Mouse (Mus musculus): ENCODE data around the gene Rab3d. TPM values are rescaled to one million over a fixed set of nuclear protein-coding genes. Genes with fewer than 3 reads are reported as not detected.

Gene Rab3d
- polyA plus RNA-seq, 1 experiment from 2014 or later, result 15.2 TPM

DNA sequence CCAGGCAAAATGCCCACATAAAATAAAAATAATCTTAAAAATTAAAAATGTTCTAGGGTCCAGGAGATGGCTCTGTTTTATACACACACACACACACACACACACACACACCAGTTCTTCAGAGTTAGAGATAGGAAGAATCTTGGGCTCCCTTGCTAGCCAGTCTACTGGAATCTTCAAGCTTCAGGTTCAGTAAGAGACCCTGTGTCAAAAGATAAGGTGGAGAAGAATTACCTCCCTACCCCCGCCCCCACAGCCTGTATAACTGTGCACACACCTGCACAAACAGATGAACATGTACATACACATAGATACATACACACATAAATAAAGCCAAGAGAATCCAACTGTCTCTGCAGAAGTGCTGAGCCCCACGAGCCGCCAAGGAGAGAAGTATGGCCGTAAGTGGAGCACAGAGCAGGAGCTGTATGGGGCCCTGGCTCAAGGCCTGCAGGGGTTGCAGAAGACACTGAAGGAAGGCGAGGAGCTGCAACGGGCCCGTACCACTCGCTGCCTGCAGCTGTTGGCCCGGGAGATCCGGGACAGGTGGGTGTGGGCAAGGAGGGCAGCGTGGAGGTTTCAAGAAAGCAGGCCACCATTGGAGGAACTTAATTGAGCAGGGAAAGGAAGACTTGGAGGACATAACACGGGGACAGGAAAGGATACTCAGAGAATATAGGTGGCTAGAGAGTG, 14.6 kb upstream of the Rab3d start:
- H3K27ac ChIP-seq, result no peak overlapping the region
- no peak overlapping the region for H3K4me3 ChIP-seq (replicated peaks; ENCODE audit: low read length)
- ATAC-seq (ENCODE audit: low FRiP score) (no peak), DNase-seq (ENCODE audit: low spot score) (no peak)
- peaks cover 5% of the 10 kb centered on the region for H3K4me1 ChIP-seq (replicated peaks; ENCODE audit: control insufficient read depth, insufficient read depth, low read length)
- 62% methylated on average over 12 of the region's 12 CpGs for WGBS
- H3K4me2 ChIP-seq (replicated peaks), result no peak overlapping the region
- H3K36me3 ChIP-seq (replicated peaks; ENCODE audit: control insufficient read depth, insufficient read depth), result no peaks in the 10 kb centered on the region
- H3K9me3 ChIP-seq (ENCODE audit: control insufficient read depth, low read length), result no peaks in the 10 kb centered on the region
- H3K9ac ChIP-seq, result no peak overlapping the region
- H3K27me3 ChIP-seq (ENCODE audit: control insufficient read depth, insufficient read depth, low read length), result no peaks in the 10 kb centered on the region

DNA sequence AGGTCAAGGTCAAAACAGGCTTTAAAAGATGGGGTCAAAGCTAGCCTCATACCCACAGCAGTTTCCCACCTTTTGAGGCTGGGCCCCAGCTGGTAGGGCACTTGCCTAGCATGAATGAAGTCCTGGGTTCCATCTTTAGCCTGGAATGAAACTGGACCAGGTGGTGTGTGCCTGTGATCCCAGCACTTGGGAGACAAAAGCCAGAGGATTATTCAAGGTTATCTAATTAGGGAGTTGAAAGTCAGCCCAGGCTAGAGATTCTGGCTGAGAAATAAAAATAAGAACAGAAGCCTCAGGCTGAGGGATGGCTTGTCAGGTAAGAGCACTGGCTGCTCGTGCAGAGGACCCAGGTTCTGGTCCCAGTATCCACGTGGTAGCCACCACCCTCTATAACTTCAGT, 14.0 kb upstream of the Rab3d start:
- Histone ChIP-seq H3K9ac (no peak overlapping the region), H3K4me3 (replicated peaks; ENCODE audit: low read length) (no peak overlapping the region), H3K4me1 (replicated peaks; ENCODE audit: control insufficient read depth, insufficient read depth, low read length) (peaks cover 3% of the 10 kb centered on the region; the same call in 1 of the 2 replicates), H3K9me3 (ENCODE audit: control insufficient read depth, low read length) (no peaks in the 10 kb centered on the region), H3K4me2 (replicated peaks) (no peak overlapping the region), H3K36me3 (replicated peaks; ENCODE audit: control insufficient read depth, insufficient read depth) (no peaks in the 10 kb centered on the region), H3K27me3 (ENCODE audit: control insufficient read depth, insufficient read depth, low read length) (no peaks in the 10 kb centered on the region), H3K27ac (no peak overlapping the region)
- DNase-seq (ENCODE audit: low spot score), result no peak
- no peak for ATAC-seq (ENCODE audit: low FRiP score)
- 38% methylated on average over 2 of the region's 2 CpGs for WGBS

DNA sequence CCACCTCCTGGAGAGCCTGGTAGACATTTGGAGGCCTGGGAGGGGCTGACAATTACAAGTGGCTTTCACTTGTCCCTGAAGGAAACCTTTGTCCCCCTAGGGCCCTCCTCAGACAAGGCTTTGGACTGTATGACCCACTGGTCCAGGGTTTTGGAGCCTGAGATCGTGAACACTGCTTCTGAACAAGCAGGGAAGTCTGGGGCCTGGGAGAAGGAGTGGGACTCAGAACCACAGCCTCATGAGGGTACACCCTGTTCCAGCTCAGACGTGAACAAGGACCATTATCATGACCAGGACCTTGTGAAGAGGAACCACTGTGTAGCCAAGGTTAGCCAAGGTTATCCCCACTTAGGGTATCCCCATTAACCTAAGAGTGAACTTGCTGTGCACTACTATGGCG, 11.2 kb upstream of the Rab3d start:
- Histone ChIP-seq H3K4me1 (replicated peaks; ENCODE audit: control insufficient read depth, insufficient read depth, low read length) (peaks cover 12% of the 10 kb centered on the region), H3K36me3 (replicated peaks; ENCODE audit: control insufficient read depth, insufficient read depth) (no peaks in the 10 kb centered on the region), H3K4me2 (replicated peaks) (no peak overlapping the region), H3K27ac (no peak overlapping the region), H3K9me3 (ENCODE audit: control insufficient read depth, low read length) (no peaks in the 10 kb centered on the region), H3K27me3 (ENCODE audit: control insufficient read depth, insufficient read depth, low read length) (no peaks in the 10 kb centered on the region), H3K4me3 (replicated peaks; ENCODE audit: low read length) (no peak overlapping the region), H3K9ac (no peak overlapping the region)
- 78% methylated on average over 3 of the region's 3 CpGs for WGBS
- DNase-seq (ENCODE audit: low spot score) (no peak), ATAC-seq (ENCODE audit: low FRiP score) (no peak)

DNA sequence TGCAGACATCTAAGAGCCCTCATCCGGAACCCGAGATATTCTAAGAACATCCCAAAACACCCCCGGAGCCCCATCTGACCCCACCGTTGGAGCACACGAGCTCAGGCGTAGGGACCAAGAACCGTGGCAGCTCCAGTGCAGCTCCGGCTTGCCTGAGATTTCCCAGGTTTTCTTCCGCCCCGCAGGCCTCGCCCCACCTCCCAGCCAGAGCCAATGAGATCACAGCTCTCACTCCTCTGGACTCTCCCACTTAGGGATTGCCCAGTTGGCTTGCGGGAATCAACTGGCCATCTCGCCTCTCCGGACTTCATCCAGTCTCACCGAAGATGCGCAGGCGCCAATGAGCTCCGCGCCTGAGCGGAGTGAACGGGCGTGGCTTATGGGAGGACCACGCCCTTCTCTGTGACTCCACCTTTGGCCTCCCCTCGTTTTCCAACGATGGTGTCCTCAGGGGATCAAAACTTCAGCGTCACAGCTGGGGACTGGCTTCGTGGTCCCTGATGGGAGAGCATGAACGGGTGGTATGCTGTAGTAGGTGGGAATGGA, 9.3 kb upstream of the Rab3d start, which contains the start of the genes Ccdc159 and Tmem205:
TSS of gene Ccdc159 (plus strand) at position 264 of the 546 bp plus-strand sequence.
TSS of gene Tmem205 (minus strand) at position 349 of the 546 bp plus-strand sequence.
- Histone ChIP-seq H3K9me3 (ENCODE audit: control insufficient read depth, low read length) (no peaks in the 10 kb centered on the region), H3K27ac (peak within 1 kb of the TSS; percentile 75), H3K9ac (peak within 1 kb of the TSS; percentile 65), H3K27me3 (ENCODE audit: control insufficient read depth, insufficient read depth, low read length) (no peaks in the 10 kb centered on the region), H3K4me3 (replicated peaks; ENCODE audit: low read length) (peak within 1 kb of the TSS; percentile 43), H3K4me1 (replicated peaks; ENCODE audit: control insufficient read depth, insufficient read depth, low read length) (peaks cover 12% of the 10 kb centered on the region), H3K4me2 (replicated peaks) (peak within 1 kb of the TSS; percentile 60), H3K36me3 (replicated peaks; ENCODE audit: control insufficient read depth, insufficient read depth) (no peaks in the 10 kb centered on the region)
- peak; percentile 91 for DNase-seq (ENCODE audit: low spot score)
- WGBS, result under 1% methylated on average over 28 of the region's 28 CpGs
- ATAC-seq (ENCODE audit: low FRiP score), result peak; percentile 96

DNA sequence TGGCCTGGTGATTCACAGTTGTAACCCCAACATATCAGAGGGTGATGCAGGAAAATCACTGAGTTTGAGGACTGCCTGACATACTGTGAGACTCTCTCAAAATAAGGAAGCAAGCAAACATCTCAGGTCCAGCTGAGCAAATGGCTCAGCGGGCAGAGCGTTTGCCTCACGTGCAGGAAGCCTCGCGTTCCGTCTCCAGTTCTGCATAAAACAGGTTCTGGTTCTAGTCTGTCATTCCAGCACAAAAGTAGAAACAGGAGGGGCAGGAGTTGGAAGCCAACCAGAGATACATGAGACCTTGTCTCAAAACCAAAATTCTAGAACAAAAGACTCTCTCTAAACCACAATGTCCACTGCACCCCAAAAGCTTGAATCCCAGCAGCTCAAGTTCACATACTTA, 8.8 kb upstream of the Rab3d start:
- Histone ChIP-seq H3K4me2 (replicated peaks) (peak overlapping the region; percentile 60), H3K27me3 (ENCODE audit: control insufficient read depth, insufficient read depth, low read length) (no peaks in the 10 kb centered on the region), H3K4me1 (replicated peaks; ENCODE audit: control insufficient read depth, insufficient read depth, low read length) (peaks cover 12% of the 10 kb centered on the region), H3K36me3 (replicated peaks; ENCODE audit: control insufficient read depth, insufficient read depth) (no peaks in the 10 kb centered on the region), H3K9me3 (ENCODE audit: control insufficient read depth, low read length) (no peaks in the 10 kb centered on the region), H3K4me3 (replicated peaks; ENCODE audit: low read length) (peak overlapping the region; percentile 43), H3K9ac (peak overlapping the region; percentile 65), H3K27ac (peak overlapping the region; percentile 75)
- 2% methylated on average over 6 of the region's 6 CpGs for WGBS
- peak; percentile 26 for DNase-seq (ENCODE audit: low spot score)
- ATAC-seq (ENCODE audit: low FRiP score), result no peak

DNA sequence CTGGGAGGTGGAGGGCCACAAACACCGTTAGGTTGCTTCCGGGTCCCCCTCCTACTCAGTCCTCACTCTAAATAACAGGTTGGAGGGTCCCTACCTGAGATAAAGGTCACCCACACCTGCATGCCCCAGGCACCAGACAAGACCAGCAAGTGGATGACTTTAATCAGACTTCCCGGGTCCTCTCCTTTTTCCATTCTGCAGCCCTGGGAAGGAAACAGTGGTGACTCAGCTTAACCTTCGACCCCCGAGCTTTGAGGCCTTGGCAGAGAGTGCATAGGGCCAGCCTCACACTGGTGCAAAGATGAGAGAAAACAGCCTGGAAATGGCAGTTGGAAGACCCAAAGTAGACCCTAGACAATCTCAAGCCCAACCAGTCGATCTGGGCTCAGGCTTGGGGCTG, 8.2 kb upstream of the Rab3d start:
- Histone ChIP-seq H3K27ac (no peak overlapping the region), H3K9me3 (ENCODE audit: control insufficient read depth, low read length) (no peaks in the 10 kb centered on the region), H3K9ac (0 out of 2 replicates have a peak overlapping the region, but pooled peaks have one; percentile 65), H3K4me1 (replicated peaks; ENCODE audit: control insufficient read depth, insufficient read depth, low read length) (peaks cover 12% of the 10 kb centered on the region), H3K27me3 (ENCODE audit: control insufficient read depth, insufficient read depth, low read length) (no peaks in the 10 kb centered on the region), H3K4me3 (replicated peaks; ENCODE audit: low read length) (peak overlapping the region; percentile 43; the same call in 1 of the 2 replicates), H3K36me3 (replicated peaks; ENCODE audit: control insufficient read depth, insufficient read depth) (no peaks in the 10 kb centered on the region), H3K4me2 (replicated peaks) (peak overlapping the region; percentile 60)
- ATAC-seq (ENCODE audit: low FRiP score), result no peak
- DNase-seq (ENCODE audit: low spot score), result no peak
- WGBS, result 86% methylated on average over 6 of the region's 6 CpGs

DNA sequence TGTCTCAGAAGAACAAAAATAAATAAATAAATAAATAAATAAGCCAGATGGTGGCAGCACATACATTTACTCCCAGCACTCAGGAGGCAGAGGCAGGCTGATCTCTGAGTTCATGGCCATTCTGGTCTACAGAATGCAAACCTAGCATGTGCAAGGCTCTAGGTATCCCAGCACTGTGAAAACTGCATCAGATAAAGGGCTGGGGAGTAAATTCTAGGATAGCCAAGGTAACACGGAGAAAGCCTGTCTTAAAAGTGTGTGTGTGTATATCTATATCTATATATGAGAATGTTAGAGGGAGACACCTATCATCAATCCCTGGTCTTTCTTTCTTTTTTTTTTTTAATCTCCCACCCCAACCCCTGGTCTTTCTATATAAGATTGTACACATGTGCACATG, 7.5 kb upstream of the Rab3d start:
- no peak overlapping the region for H3K9ac ChIP-seq
- ATAC-seq (ENCODE audit: low FRiP score) (no peak), DNase-seq (ENCODE audit: low spot score) (no peak)
- no peak overlapping the region for H3K4me3 ChIP-seq (replicated peaks; ENCODE audit: low read length)
- H3K4me2 ChIP-seq (replicated peaks), result no peak overlapping the region
- H3K4me1 ChIP-seq (replicated peaks; ENCODE audit: control insufficient read depth, insufficient read depth, low read length), result peaks cover 12% of the 10 kb centered on the region
- no peaks in the 10 kb centered on the region for H3K27me3 ChIP-seq (ENCODE audit: control insufficient read depth, insufficient read depth, low read length)
- H3K27ac ChIP-seq, result no peak overlapping the region
- 100% methylated on average over 1 of the region's 1 CpGs for WGBS
- H3K36me3 ChIP-seq (replicated peaks; ENCODE audit: control insufficient read depth, insufficient read depth), result no peaks in the 10 kb centered on the region
- no peaks in the 10 kb centered on the region for H3K9me3 ChIP-seq (ENCODE audit: control insufficient read depth, low read length)

DNA sequence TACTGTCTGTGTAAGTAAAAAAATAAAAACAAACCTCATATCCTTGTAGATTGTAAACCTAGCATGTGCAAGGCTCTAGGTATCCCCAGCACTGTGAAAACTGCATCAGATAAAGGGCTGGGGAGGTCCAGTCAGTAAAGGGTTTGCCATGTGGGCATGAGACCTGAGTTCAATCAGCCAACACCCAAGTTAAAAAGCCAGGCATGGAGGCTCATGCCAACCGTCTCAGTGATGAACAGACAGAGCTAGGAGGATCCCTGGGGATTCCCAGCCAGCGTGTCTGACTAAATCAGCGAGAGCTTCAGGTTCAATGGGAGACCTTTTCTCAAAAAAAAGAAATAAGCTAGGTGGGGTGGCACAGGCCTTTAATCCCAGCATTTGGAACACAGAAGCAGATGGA, 7.0 kb upstream of the Rab3d start:
- no peak overlapping the region for H3K4me3 ChIP-seq (replicated peaks; ENCODE audit: low read length)
- H3K27me3 ChIP-seq (ENCODE audit: control insufficient read depth, insufficient read depth, low read length), result no peaks in the 10 kb centered on the region
- H3K4me1 ChIP-seq (replicated peaks; ENCODE audit: control insufficient read depth, insufficient read depth, low read length), result peaks cover 12% of the 10 kb centered on the region
- H3K36me3 ChIP-seq (replicated peaks; ENCODE audit: control insufficient read depth, insufficient read depth), result no peaks in the 10 kb centered on the region
- no peak overlapping the region for H3K4me2 ChIP-seq (replicated peaks)
- 84% methylated on average over 3 of the region's 3 CpGs for WGBS
- ATAC-seq (ENCODE audit: low FRiP score), result no peak
- no peak overlapping the region for H3K9ac ChIP-seq
- H3K27ac ChIP-seq, result no peak overlapping the region
- no peak for DNase-seq (ENCODE audit: low spot score)
- no peaks in the 10 kb centered on the region for H3K9me3 ChIP-seq (ENCODE audit: control insufficient read depth, low read length)

DNA sequence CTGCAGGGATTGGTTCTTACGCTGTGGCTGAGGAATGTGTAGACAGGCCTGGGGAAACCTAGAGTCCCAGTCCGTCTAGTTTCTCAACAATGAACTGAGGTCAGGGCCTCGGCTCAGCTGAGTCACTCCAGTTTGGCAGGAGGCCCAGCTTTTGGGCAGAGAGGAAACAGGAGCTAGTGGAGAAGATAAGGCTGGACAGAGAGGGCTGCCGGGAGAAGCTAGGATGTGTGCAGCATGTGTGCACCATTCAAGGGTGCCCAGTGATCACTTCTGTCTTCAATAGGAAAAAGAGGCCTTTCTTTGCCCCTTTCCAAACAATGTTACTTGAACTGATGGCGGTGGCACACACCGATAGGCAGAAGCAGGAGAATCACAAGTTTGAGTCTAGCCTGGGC, 6.1 kb upstream of the Rab3d start:
- no peaks in the 10 kb centered on the region for H3K36me3 ChIP-seq (replicated peaks; ENCODE audit: control insufficient read depth, insufficient read depth)
- 67% methylated on average over 6 of the region's 6 CpGs for WGBS

More for the DNA sequence above, 6.1 kb upstream of the Rab3d start:
- ATAC-seq (ENCODE audit: low FRiP score) (no peak), DNase-seq (ENCODE audit: low spot score) (no peak)
- H3K4me3 ChIP-seq (replicated peaks; ENCODE audit: low read length), result no peak overlapping the region
- no peak overlapping the region for H3K4me2 ChIP-seq (replicated peaks)
- no peak overlapping the region for H3K9ac ChIP-seq
- no peaks in the 10 kb centered on the region for H3K27me3 ChIP-seq (ENCODE audit: control insufficient read depth, insufficient read depth, low read length)
- H3K4me1 ChIP-seq (replicated peaks; ENCODE audit: control insufficient read depth, insufficient read depth, low read length), result peaks cover 12% of the 10 kb centered on the region
- no peaks in the 10 kb centered on the region for H3K9me3 ChIP-seq (ENCODE audit: control insufficient read depth, low read length)
- no peak overlapping the region for H3K27ac ChIP-seq
